Mouse (Mus musculus) kidney, postnatal 25 days (tissue): ENCODE results near the gene Ccdc107.

Experiments used
- DNase-seq, 2 experiments: peaks; one replicate each; pipeline ENCODE4 v3.0.0; 2021; ENCODE audit warnings: mixed read lengths in 2 of 2

Gene Ccdc107

GRCm38 (mm10) chr4:43489611-43490010 is 3.1 kb upstream of the Ccdc107 start:
- DNase-seq = peak in 1 of 2 experiments; percentile 27

- peak in 1 of 2 experiments; percentile 28 for DNase-seq
Observed at GRCm38 (mm10) chr4:43490801-43491200, 1.9 kb upstream of the Ccdc107 start.

- DNase-seq = no peak
Observed at GRCm38 (mm10) chr4:43492101-43492820, 439 bp upstream of the Ccdc107 start.

- peak; percentile 97 to 98 for DNase-seq
Observed at GRCm38 (mm10) chr4:43493186-43493845, 616 bp downstream of the Ccdc107 start.

- DNase-seq = peak in 1 of 2 experiments; percentile 35
Observed at GRCm38 (mm10) chr4:43493846-43494240, 1.1 kb downstream of the Ccdc107 start.

- DNase-seq = peak in 1 of 2 experiments; percentile 48
Observed at GRCm38 (mm10) chr4:43496587-43496986, 3.9 kb downstream of the Ccdc107 start.

GRCm38 (mm10) chr4:43497405-43497804 is 4.7 kb downstream of the Ccdc107 start:
- DNase-seq = peak; percentile 61 to 80

GRCm38 (mm10) chr4:43497946-43498345 is 5.2 kb downstream of the Ccdc107 start:
- peak in 1 of 2 experiments; percentile 58 for DNase-seq

GRCm38 (mm10) chr4:43498983-43499382 is 6.3 kb downstream of the Ccdc107 start:
- DNase-seq = peak; percentile 50 to 64

GRCm38 (mm10) chr4:43499407-43500333 is 7.0 kb downstream of the Ccdc107 start, which contains the start of gene Arhgef39:
TSS of gene Arhgef39 (minus strand) at chr4:43499695.
- peak; percentile 92 to 93 for DNase-seq

GRCm38 (mm10) chr4:43503041-43503440 is 10.3 kb downstream of the Ccdc107 start:
- peak; percentile 53 to 81 for DNase-seq

- peak; percentile 47 to 71 for DNase-seq
Observed at GRCm38 (mm10) chr4:43503506-43503905, 10.8 kb downstream of the Ccdc107 start.

GRCm38 (mm10) chr4:43504269-43504668 is 11.6 kb downstream of the Ccdc107 start:
- no peak for DNase-seq

GRCm38 (mm10) chr4:43506074-43506473 is 13.4 kb downstream of the Ccdc107 start:
- DNase-seq = peak in 1 of 2 experiments; percentile 51

GRCm38 (mm10) chr4:43506536-43507185 is 14.0 kb downstream of the Ccdc107 start, which contains the start of gene Car9:
TSS of gene Car9 (plus strand) at chr4:43506966.
- peak in 1 of 2 experiments; percentile 43 for DNase-seq

GRCm38 (mm10) chr4:43507938-43508665 is 15.4 kb downstream of the Ccdc107 start:
- peak in 1 of 2 experiments; percentile 34 for DNase-seq

GRCm38 (mm10) chr4:43508666-43508997 is 15.9 kb downstream of the Ccdc107 start:
- peak; percentile 57 to 79 for DNase-seq

- no peak for DNase-seq
Observed at GRCm38 (mm10) chr4:43509109-43509508, 16.4 kb downstream of the Ccdc107 start.

GRCm38 (mm10) chr4:43511675-43512454 is 19.2 kb downstream of the Ccdc107 start:
- peak in 1 of 2 experiments; percentile 34 for DNase-seq

GRCm38 (mm10) chr4:43512653-43513052 is 20.0 kb downstream of the Ccdc107 start:
- peak in 1 of 2 experiments; percentile 18 for DNase-seq

- no peak for DNase-seq
Observed at GRCm38 (mm10) chr4:43513300-43513699, 20.6 kb downstream of the Ccdc107 start.
